Mouse (Mus musculus) mesoderm, embryonic 11.5 days (tissue): ENCODE data around the gene Mrpl10.

Experiments used
- DNase-seq: peaks from one replicate; pipeline ENCODE4 v3.0.0-alpha.2; 2012; ENCODE audit warnings: low read depth, low spot score

Gene Mrpl10

DNA sequence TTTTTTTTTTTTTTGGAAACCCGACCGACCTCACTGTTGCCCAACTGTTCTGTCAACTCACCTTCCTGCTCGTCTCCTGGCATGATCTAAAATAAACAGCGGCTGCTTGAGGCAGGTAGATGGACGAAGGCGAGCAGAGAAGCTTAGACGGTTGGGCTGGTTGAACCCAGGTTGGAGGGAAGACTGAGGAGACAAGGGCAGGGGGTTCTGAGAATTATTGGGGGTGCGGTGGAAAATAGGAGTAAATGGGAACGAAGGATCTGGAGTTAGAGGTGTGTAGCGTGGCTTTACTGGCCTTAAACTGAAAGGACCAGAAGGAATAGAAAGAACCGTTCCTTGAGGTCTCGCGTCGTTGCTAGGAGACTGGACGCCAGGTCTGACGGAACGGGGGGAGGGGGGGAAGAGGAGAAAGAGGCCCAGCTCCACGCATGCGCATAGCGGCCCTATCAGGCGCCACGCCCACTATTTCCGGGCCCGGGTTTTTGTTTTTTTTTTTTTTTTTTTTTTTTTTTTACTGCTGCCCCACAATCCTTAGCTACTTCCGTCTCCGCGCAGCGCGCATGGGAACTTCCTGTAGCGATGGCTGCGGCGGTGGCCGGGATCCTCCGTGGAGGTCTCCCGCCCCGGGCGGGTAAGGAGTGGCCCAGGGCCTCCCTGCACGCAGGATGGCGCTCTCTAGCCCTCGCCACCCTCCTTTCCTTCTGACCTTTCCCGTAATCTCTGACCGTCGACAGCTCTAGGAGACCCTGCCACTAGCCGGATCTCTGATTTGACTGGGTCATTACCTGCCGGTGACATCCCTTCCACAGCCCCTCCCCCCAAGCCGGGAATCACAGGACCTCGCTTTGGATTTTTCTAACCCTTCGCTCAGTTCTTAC lies at the start of gene Mrpl10, which contains the start of gene Lrrc46:
Gene Mrpl10 (plus strand): TSS at position 539 of the 878 bp plus-strand sequence.
Gene Lrrc46 (minus strand): TSS at position 386 of the 878 bp plus-strand sequence.
- DNase-seq: peak; percentile 92

DNA sequence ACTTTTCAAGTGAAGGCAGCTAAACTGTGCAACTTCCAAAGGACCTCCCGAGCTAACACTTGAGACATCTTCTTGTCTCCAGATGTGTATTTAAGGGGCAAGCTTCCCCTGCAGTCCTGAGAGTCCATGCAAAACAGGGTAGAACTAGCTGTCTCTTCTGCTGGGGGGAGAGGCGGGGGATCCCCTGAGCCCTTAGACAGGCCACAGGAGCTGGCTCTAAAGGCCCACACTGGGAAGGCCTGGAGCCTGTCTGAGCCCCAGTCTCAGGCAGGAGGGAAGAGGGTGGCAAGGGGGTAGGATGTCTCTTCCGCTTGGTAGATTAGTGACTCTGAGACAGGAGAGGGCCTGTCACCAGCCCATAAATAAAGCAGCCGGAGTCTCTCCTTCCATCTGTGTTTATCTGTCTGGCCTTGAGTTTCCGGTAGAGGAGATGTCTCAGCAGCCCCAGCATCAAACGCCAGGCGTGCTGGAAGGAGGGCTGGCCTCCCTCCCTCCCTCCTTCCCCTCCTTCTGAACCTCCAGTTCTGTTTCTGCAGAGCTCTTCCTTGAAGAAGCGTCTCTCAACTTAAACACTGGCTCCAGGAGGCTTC lies 48.5 kb upstream of the Mrpl10 start:
- DNase-seq: peak; percentile 70

DNA sequence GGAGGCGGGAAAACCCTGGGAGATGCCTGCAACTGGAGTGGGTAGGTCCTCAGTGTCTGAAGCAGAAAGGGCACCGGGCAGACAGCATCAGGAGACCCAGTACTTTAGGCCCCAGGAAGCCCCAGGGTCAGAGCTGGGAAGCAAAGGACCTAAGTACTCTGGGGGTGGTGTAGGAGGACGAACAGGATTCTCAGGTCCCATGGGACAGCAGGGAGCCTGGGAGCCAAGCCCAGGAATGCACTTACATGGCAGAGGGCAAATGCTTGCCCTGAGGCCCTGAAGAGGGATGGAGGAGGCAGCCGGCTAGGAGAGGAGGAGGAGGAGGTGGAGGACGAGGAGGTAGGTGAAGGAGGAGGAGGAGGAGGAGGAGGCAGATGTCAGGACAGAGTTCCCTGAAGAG lies 46.3 kb upstream of the Mrpl10 start:
- no peak for DNase-seq

DNA sequence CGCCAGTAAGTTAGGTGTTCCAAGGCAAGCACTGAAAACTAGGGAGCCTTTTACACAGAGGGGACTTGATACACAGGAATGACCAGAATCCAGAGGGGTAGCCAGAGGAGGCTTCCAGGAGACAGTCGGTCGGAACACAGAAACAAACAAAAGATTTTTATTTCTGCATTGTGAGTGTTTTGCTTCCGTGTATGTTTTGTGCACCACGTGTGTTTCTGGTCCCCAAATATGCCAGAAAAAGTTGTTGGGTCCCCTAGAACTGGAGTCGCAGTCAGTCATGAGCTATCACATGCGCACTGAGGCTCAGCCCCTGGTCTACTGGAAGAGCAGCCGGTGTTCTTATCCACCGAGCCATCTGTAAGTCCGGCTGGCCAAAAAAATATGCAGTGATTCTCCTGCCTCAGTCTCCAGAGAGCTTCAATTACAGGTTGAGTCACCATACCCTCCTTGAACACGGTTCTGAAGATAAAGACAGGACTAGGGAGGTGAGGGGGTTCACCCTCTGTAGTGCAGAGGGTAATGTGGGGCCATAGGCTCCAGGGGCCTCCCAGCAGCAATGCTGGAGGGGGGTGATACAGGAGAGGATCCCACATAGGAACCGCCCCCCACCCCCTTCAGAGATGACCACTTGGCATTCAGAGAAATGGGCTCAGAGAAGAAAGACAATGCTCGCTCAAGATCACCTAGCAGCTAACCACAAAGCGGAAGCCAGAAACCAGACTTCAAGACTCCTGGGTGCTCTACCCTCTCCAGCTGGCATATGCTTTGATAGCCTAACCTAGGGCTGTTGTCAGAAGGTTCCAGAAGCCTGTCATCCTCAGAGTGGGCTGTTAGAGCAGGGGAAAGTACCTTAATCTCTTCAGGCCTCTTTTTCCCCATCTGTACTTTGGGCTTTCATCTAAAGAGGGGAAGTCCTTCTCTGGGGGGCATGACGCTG lies 45.3 kb upstream of the Mrpl10 start:
- DNase-seq: no peak

DNA sequence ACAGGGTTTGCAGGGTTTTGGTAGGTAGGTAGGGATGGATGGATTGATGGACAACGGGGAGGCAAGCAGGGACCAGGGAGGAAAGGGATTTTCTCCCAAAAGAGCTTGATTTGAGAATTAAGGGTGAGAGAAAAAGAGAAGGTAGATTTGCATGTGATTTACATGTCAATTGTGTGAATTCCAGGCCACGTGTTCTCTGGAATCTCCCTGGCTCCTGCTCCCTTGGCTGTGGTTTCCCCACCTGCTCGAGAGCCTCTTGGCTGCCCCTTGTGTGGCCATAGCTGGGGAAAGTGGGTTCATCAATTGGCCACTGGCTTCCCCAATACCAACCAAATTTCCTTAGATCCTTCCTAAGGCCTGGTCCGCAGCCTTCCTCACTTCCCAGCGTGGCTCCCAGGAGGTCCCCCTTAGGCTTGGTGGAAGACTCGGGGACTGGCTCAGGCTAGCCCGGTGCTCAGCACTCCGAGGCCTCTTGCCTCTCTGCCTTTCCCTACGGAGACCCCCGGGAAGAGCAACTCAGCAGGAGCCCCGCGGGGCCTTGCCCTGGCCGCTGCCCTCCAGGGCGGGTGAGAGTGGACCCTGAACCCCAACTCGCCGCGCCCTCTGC lies 44.5 kb upstream of the Mrpl10 start:
- no peak for DNase-seq

DNA sequence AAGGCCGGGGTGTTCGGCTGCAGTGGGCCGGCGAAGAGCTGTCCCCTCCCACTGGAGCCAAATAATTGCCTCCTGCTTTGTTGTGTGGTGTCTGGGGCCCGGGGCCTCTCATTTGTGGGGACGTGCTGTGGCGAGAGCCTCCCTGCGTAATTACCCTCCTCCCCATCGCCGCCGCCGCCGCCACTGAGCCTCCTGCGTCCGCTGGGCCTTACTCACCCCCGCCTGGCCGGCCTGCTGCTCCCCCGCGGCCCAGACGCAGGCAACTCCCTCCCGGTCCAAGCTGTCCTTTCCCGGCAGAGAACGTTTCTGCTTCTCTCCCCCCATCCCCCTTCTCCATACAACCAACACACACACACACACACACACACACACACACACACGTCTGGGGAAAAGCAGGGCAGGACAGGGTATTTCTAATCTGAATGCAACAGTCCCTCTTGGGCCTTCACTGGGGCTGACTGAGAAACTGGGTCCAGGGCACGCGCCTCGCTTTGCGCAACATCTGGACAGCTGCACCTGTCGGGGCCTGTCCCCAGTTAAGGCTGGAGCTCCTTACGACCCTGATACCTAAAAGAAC lies 43.9 kb upstream of the Mrpl10 start:
- DNase-seq: no peak

DNA sequence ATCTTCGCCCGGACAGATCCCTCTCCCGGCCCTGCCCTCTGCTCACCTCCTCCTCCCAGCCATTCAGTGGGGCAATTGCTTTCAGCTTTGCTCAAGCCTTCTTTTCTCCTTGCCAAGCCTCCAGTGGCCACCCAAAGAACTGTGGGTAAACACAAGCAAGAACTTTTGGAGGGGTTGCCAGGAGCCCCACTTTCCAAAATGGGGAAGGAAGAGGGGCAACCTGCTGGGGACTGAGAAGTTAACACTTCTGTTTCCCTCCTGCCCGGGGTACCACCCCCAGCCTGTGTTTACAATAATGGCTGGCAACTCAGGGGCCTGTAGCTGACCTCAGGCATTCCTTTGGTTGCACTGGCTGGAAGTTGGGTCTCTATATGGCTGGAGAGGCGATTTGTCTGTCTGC lies 38.2 kb upstream of the Mrpl10 start:
- DNase-seq: no peak

DNA sequence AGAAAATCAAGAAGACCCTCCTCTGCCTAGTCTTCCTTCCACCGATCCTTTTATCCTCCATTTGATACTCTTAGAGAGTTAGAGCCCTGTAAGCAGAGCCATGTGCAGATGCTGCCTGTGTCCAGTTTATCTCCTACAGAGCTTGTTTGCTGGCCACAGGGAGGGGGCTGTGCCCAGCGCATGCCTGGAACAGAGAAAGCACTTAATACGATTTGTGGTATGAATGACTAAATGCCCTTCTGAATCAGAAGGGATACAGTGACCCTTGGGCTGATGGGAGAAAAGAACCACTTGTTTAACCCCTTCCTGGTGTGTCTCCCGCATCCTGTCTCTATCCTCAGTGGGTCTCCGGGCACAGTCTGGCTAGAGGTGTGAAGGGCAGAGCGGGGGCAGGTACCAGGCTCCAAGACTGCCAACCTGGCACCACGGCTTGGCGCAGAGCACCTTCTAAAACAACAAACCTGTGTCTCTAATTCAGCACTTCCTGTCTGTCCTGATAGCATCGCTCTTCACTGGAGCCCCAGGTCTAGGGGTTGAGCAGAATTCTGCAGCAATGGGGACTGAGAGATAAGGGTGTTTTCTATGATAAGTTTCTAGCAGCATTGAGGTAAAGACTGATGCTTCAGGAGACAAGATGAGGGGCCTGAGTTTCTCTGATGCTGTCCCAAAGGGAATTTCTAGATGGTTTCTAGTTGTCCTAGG lies 34.1 kb upstream of the Mrpl10 start:
- DNase-seq: no peak

DNA sequence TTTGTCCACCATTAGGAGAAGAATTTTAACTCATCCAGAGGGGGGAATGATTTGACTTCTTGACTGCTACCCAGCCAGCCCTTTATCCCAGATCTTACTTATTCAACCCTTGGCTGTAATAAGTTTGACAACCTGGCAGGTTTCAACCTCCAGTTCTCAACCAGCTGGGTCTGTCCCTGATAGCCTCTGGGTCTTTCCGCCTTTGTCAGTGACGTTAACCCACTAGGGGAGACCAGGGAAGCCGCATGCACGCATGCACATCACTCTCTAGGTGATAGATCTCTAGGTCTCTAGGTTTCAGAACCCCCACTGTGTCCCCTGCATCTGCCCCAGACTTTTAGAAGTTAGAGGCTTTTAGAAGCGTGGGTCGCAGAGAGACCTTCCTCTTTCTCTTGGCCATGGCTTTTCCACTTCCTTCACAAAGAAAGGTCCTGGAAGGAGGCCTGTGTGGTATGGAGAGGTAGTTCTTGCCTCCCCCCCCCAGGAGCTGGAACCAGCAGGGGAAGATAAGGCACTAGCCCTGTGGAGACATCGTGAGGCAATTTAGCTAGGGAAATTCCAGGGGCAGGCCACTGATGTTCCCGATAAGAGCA lies 32.1 kb upstream of the Mrpl10 start:
- no peak for DNase-seq

DNA sequence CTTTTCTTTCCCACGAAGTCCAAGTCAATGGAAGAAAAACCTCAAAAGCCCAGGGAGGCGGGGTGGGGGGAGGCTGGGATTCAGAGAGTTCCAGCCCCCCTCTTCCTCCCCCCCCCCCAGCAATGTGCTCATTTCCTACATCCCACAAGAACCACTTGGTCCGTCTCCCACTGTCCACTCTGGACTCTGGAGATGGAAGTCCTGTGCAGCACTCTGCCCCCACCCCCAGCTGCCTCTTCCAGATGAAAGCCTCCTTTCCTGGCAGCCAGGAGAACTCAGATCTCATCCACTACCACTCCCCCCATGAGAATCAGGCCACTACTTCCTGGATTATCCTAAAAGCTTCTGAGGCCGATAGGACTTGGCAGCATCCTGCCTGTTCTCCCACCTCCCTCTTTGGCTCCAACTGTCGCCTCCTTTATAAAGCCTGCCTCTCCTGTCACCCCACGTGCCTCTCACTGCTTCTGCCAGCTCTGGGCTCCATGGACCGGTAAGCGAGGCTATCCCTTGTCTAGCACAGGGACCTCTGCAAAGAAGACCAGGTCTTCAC lies 28.2 kb upstream of the Mrpl10 start, which contains the start of gene Sp6:
Gene Sp6 (plus strand): TSS at position 274 of the 550 bp plus-strand sequence.
- no peak for DNase-seq

DNA sequence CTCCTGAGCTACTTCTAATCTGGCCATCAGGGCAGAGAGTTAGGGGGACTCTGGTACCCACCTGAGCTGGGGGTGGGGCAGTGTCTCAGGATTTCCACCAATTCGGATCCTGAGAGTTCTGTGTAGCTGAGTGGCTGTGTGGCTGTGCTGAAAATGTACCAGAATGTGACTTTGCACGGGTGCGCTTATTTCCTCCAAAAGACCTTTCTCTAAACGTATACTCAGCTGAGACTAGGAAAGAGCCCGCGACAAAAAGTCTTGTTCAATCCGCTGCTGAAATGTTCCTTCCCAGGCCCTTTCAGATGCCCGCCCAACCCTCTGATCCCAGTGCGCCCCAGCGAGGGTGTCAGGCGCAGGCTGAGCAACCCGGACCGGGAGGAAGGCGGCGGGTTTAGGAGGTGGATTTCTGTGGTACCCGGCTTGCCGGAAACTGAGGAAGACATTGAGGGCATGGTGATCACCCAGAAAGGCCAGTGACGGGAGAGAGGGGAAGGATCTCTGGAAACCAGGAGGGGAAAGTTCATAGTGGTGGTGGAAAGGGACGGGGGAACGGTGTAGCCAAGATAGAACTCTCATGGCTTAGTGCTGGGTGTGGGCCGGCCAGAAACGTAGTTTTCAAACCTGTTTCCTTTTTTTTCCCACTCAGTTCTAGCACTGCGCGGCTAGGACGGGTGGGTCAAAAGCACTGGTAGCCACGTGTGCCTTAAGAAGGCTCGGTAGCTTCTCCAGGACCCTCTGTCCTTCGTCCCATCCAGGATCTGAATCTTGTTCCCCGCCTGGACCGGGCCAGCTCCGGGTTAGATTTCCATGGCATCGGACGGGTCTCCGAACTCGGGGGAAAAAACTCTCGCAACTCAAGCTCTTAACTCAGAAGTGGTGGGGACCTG lies 23.4 kb upstream of the Mrpl10 start:
- no peak for DNase-seq

DNA sequence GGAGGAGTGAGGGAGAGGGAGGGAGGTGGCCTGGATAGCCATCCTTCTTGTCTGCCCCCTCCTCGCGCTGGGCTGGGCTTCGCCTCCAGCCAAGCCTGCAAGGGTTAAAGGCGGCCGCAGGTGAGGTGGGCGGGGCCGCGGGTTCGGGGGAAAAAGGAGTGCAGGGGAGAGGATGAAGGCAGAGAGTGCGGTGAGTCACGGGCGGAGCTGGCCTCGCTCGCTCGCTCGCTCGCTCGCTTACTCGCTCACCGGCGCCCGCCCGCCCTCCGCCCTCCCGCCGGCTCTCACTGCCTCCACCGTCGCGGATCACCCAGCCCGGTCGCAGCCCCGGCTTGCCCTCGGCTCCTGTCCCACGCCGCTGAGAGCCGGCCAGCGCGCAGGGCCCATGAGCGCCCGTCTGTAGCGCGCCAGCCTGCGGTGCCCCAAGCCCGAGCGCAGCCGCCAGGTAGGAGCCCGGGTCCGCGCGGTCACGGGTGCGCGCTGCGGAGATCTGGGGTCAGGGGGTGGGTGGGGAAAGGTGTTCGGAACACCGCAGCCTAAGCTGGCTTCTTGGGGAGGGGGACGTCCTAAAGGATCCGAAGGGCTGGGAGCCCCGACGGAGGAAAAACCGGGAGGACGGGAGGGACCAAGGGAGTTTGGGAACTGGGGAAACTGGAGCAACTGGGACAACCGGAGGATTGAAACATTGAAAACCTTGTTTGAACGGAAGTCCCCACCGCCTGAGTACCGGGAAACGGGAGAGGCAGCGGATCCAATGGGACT lies 22.6 kb upstream of the Mrpl10 start:
- no peak for DNase-seq

DNA sequence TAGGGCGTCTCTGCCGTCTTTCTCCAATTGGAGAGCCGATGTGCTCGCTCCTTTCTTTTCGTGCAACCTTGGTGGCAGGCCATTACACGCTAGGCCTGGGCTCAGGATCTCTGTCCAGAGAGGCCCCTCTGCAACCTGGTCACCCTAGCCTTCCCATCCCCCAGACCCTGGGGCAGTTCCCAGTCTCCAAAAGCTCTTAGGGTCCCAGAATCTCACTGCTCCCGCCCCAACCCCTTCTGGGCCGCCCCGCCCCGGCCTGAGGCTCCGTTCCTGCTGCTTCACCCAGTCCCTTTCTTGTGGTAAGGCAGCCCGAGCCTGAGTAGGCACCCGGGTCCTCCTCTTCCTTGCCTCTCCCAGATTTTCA lies 22.0 kb upstream of the Mrpl10 start:
- DNase-seq: no peak

DNA sequence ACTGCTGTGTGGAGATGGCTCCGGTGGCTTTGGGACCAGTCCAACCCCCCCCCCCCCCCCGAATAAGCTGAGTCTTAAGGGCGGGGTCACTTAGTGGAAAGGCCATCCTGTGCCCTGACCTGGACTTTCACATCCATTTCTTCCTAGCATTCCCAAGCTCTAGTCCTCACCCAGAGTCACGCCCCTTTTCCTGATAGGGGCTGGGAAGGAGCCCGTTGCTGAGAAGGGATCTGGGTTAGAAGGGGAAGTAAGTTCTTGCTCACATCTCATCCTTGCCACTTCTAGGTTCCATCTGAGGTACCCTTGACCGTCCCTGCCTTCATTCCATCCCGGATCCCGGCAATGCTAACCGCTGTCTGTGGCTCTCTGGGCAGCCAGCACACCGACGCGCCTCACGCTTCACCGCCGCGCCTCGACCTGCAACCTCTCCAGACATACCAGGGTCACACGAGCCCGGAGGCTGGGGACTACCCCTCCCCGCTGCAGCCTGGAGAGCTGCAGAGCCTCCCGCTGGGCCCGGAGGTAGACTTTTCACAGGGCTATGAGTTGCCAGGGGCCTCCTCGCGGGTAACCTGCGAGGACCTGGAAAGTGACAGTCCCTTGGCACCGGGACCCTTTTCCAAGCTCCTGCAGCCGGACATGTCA lies 20.1 kb upstream of the Mrpl10 start:
- DNase-seq: no peak

DNA sequence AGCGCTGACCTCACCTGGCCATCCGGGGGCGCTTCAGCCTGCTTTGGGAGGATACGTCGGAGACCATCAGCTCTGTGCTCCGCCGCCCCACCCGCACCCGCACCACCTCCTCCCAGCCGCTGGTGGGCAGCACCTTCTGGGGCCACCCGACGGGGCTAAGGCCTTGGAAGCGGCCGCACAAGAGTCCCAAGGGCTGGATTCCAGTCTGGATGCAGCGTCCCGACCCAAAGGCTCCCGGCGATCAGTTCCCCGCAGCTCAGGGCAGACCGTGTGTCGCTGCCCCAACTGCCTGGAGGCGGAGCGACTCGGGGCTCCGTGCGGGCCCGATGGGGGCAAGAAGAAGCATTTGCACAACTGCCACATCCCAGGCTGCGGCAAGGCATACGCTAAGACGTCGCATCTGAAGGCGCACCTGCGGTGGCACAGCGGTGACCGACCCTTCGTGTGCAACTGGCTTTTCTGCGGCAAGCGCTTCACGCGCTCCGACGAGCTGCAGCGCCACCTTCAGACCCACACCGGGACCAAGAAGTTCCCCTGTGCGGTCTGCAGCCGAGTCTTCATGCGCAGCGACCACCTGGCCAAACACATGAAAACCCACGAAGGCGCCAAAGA lies 19.4 kb upstream of the Mrpl10 start:
- DNase-seq: peak; percentile 80

DNA sequence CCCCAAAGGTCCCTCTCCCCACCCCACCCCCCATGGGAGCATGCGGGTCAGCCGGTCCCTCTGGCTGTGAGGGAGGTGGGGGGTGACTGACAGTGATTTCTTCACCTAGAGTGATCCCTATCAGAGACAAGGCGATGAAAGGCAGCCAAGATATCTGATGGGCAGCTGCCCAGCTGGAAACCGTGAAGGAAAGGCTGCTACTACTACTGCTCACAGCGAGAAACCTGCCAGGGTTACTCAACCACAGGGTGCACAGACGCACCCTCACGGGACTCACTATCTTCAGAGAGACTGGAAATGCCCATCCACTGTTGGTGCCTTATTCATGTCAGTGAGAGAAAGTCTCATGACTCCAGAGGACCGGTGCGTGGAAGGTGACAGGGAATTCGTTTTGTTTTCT lies 16.4 kb upstream of the Mrpl10 start:
- DNase-seq: no peak

DNA sequence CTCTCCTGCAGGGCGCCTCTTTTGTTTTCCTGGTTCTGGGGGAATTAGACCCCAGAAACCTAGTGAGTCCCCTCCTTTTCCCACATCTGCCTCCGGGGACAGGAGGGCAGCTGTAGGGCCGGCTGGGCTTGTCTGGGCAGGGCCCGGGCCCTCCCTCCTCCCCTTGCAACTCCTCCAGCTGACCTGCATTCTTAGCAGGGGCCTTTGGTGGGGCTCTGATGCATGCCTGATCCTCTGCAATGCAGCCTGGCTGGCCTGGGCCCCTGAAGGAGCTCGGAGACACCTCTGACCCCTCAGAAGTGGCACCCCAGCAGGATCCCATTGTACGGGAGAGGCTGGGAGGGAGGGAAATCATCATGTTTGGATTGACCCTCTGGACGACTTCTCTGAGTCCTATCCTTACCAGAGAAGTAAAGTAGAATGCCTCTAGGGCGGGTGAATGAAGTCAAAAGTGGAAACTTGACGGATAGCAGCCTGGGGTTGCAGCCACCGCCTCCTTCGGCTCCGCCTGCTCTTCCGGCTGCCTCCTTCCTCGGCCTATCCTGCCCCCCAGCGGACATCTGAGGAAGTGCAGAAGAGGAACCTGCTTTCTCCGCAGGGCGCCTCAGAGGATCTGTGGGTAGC lies 15.5 kb upstream of the Mrpl10 start:
- peak; percentile 94 for DNase-seq
